Mouse (Mus musculus): ENCODE data around the gene Ncmap.

- TF ChIP-seq CTCF (IDR thresholded peaks at IDR 0.05; ENCODE audit: low read depth, low read length) (no peak), POLR2A (IDR thresholded peaks at IDR 0.05; ENCODE audit: insufficient read depth, low read length) (no peak), EP300 (IDR thresholded peaks at IDR 0.05; ENCODE audit: insufficient read depth, low read depth, low read length) (no peak)
These were observed 45.5 kb downstream of the Ncmap start for GRCm38 (mm10) chr4:135352326-135353065.
